Mouse (Mus musculus): Measurements from ENCODE around the gene Siah2.

- no peak for TF ChIP-seq CTCF (IDR thresholded peaks at IDR 0.05; ENCODE audit: extremely low read depth, insufficient read length, insufficient replicate concordance, low read depth, low read length)
- no peak for TF ChIP-seq POLR2A (IDR thresholded peaks at IDR 0.05; ENCODE audit: low read depth, low read length)
These were observed 37.3 kb upstream of the Siah2 start for GRCm38 (mm10) chr3:58729549-58729948.

Measured in small intestine, adult 2 months (tissue).